Mouse (Mus musculus) liver, embryonic 14.5 days (tissue): Measurements from ENCODE around the gene Olfr1381.
"Not testable (repeated sequence)": the region's sequence is repeated elsewhere in the genome, so short reads cannot be mapped to it uniquely, and the experiment has no call there.

Experiments
- CTCF ChIP-seq: IDR thresholded peaks from 2 replicates; pipeline ENCODE4 v1.5.1; 2016; ENCODE audit warnings: antibody characterized with exemption, low read depth, control low read depth
- EP300 ChIP-seq: IDR thresholded peaks from 2 replicates; pipeline ENCODE4 v1.6.1; 2016; ENCODE audit warnings: antibody characterized with exemption, low read depth

DNA sequence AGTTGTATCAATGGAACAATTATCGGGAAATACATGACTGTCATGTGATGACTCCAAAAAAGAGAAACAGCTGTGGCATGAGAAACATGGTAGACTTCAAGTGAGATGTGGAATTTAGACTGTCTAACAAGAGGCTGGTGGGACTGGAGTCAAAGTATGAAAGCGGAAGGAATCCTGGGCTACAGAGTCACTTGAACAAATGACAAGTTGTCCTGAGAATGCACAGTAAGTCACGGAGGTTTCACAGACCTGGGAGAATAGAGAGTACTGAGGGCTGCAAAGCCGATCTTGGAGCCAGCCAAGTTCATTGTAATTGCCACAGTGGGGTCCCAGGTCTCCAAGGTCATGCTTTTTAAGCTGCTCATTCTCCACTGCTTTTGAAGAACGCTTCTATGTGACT lies 13.3 kb downstream of the Olfr1381 start, which contains the start of gene Olfr1380:
- not testable (repeated sequence) for TF ChIP-seq CTCF, EP300
